Mouse (Mus musculus): ENCODE results near the gene Iqschfp. TPM values are rescaled to one million over a fixed set of nuclear protein-coding genes. Genes with fewer than 3 reads are reported as not detected.

Iqschfp gene
- total and polyA plus RNA-seq, 2 experiments from 2014 or later, result 2.7 to 5.6 TPM

GRCm38 (mm10) chr3:68494296-68495095 lies 602.5 kb downstream of the Iqschfp start:
- Histone ChIP-seq H3K4me3 (ENCODE audit: low read length) (peak overlapping the region; percentile 62), H3K27ac (peak overlapping the region; percentile 68), H3K27me3 (ENCODE audit: insufficient read depth, low read length) (no peaks in the 10 kb centered on the region), H3K9ac (replicated peaks; ENCODE audit: low read length) (peak overlapping the region; percentile 67), H3K4me1 (ENCODE audit: insufficient read depth, low read length) (peaks cover 5% of the 10 kb centered on the region; the same call in 1 of the 2 replicates), H3K9me3 (ENCODE audit: low read length) (no peaks in the 10 kb centered on the region), H3K36me3 (ENCODE audit: insufficient read depth, low read length) (no peaks in the 10 kb centered on the region), H3K4me2 (ENCODE audit: low read depth, low read length) (peak overlapping the region; percentile 91)
- ATAC-seq (peak; percentile 43), DNase-seq (ENCODE audit: low spot score) (peak; percentile 38)
- no peak; the same call in 1 of the 2 replicates for TF ChIP-seq CTCF (IDR thresholded peaks at IDR 0.05; ENCODE audit: low read depth)
- under 1% methylated on average over 68 of the region's 68 CpGs for WGBS

- no peaks in the 10 kb centered on the region for H3K27me3 ChIP-seq (ENCODE audit: insufficient read depth, low read length)
- no peaks in the 10 kb centered on the region for H3K9me3 ChIP-seq (ENCODE audit: low read length)
- peak overlapping the region; percentile 62 for H3K4me3 ChIP-seq (ENCODE audit: low read length)
- H3K4me1 ChIP-seq (ENCODE audit: insufficient read depth, low read length), result peaks cover 5% of the 10 kb centered on the region; the same call in 1 of the 2 replicates
- WGBS, result under 1% methylated on average over 38 of the region's 38 CpGs
- H3K4me2 ChIP-seq (ENCODE audit: low read depth, low read length), result peak overlapping the region; percentile 91
- no peak for TF ChIP-seq CTCF (IDR thresholded peaks at IDR 0.05; ENCODE audit: low read depth)
- no peaks in the 10 kb centered on the region for H3K36me3 ChIP-seq (ENCODE audit: insufficient read depth, low read length)
- DNase-seq (ENCODE audit: low spot score) (peak; percentile 56), ATAC-seq (peak; percentile 62)
- H3K27ac ChIP-seq, result peak overlapping the region; percentile 68
- peak overlapping the region; percentile 67 for H3K9ac ChIP-seq (replicated peaks; ENCODE audit: low read length)
Measured at GRCm38 (mm10) chr3:68495096-68495735, 603.2 kb downstream of the Iqschfp start.

DNA sequence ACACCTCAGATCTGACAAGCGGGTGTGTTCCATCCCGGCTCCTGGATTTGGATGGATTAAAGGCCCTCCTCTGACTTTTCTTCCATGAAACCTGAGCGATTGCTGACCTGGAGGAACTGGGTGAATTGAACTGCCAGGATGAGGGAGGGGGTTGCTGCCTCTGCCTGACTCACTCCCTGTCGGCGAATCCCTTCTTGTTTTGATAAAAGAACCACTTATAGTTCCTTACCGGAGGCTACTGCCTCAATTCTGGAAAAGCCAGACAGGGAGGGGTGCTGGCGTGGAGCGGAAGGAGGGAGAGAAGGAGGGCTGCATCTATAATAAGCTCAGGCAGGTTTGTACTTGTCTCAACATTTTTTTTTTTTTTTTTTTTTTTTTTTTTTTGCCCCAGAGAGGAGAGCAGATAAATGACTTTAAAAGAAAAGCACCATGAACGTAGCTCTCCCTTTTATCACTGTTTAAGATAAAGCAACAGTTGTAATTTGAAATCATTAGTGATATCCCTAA lies 603.8 kb downstream of the Iqschfp start:
- peak overlapping the region; percentile 62 for H3K4me3 ChIP-seq (ENCODE audit: low read length)
- H3K36me3 ChIP-seq (ENCODE audit: insufficient read depth, low read length), result no peaks in the 10 kb centered on the region
- under 1% methylated on average over 9 of the region's 9 CpGs for WGBS
- H3K9me3 ChIP-seq (ENCODE audit: low read length), result no peaks in the 10 kb centered on the region
- no peak for TF ChIP-seq CTCF (IDR thresholded peaks at IDR 0.05; ENCODE audit: low read depth)
- ATAC-seq (peak; percentile 12; the same call in 1 of the 2 replicates), DNase-seq (ENCODE audit: low spot score) (peak; percentile 15)
- H3K4me1 ChIP-seq (ENCODE audit: insufficient read depth, low read length), result peaks cover 5% of the 10 kb centered on the region; the same call in 1 of the 2 replicates
- H3K4me2 ChIP-seq (ENCODE audit: low read depth, low read length), result peak overlapping the region; percentile 91
- no peaks in the 10 kb centered on the region for H3K27me3 ChIP-seq (ENCODE audit: insufficient read depth, low read length)
- H3K9ac ChIP-seq (replicated peaks; ENCODE audit: low read length), result peak overlapping the region; percentile 67
- H3K27ac ChIP-seq, result peak overlapping the region; percentile 68

DNA sequence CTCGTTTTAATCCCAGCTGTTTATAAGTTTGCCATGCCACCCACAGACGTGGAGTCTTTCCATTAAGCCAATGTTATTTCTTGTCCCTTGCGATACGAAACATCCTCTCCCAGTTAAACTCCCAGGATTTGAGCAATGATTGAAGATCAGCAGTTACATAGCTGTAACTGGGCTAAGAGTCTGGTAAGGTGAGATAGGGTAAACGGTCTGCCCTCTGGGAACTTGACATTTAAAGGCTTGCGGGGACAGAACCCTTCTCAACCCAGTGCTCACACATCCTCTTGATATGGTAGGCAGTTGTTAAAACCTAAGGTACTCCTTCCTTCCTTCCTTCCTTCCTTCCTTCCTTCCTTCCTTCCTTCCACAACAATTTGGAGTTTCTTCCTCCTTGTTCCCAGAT lies 604.5 kb downstream of the Iqschfp start:
- no peaks in the 10 kb centered on the region for H3K27me3 ChIP-seq (ENCODE audit: insufficient read depth, low read length)
- no peak overlapping the region for H3K4me3 ChIP-seq (ENCODE audit: low read length)
- TF ChIP-seq CTCF (IDR thresholded peaks at IDR 0.05; ENCODE audit: low read depth), result no peak
- DNase-seq (ENCODE audit: low spot score), result no peak
- no peaks in the 10 kb centered on the region for H3K9me3 ChIP-seq (ENCODE audit: low read length)
- ATAC-seq, result no peak
- peak overlapping the region; percentile 91 for H3K4me2 ChIP-seq (ENCODE audit: low read depth, low read length)
- H3K4me1 ChIP-seq (ENCODE audit: insufficient read depth, low read length), result peaks cover 5% of the 10 kb centered on the region; the same call in 1 of the 2 replicates
- H3K27ac ChIP-seq, result no peak overlapping the region
- H3K9ac ChIP-seq (replicated peaks; ENCODE audit: low read length), result no peak overlapping the region; the same call in 1 of the 2 replicates
- no peaks in the 10 kb centered on the region for H3K36me3 ChIP-seq (ENCODE audit: insufficient read depth, low read length)
- WGBS, result 57% methylated on average over 6 of the region's 6 CpGs

DNA sequence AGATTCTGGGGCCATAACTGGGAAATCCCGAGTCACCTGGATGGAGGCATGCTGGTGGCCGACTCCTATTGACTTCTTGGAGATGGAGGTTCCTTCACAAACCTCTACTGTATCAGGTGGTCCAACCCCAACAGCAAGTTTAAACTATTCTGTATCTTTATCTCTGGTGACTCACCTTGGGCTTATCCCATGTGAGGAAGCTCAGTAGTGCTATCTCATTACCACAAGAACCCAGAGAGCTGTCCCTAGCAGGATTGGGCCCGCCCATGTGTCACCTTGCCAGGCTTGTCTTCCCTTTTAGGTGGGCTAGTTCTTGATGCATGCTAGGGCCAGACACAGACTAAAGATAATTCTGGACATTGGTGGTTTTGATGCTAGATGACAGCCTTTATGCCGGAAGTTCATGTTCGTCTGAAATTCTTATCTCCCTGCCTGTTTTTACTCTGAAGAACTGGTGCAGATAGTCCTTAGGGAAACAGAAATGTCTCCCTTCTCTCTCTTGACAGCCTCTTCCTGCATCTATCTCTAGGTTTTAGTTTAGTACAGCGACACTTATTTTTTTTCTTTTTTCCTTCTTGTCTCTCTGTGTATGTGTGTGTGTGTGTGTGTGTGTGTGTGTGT lies 607.6 kb downstream of the Iqschfp start:
- no peak overlapping the region for H3K9ac ChIP-seq (replicated peaks; ENCODE audit: low read length)
- peaks cover 5% of the 10 kb centered on the region; the same call in 1 of the 2 replicates for H3K4me1 ChIP-seq (ENCODE audit: insufficient read depth, low read length)
- ATAC-seq (no peak), DNase-seq (ENCODE audit: low spot score) (no peak)
- TF ChIP-seq CTCF (IDR thresholded peaks at IDR 0.05; ENCODE audit: low read depth), result no peak
- no peak overlapping the region for H3K27ac ChIP-seq
- H3K4me3 ChIP-seq (ENCODE audit: low read length), result no peak overlapping the region
- no peak overlapping the region for H3K4me2 ChIP-seq (ENCODE audit: low read depth, low read length)
- H3K27me3 ChIP-seq (ENCODE audit: insufficient read depth, low read length), result no peaks in the 10 kb centered on the region
- H3K9me3 ChIP-seq (ENCODE audit: low read length), result no peaks in the 10 kb centered on the region
- H3K36me3 ChIP-seq (ENCODE audit: insufficient read depth, low read length), result no peaks in the 10 kb centered on the region
- 87% methylated on average over 6 of the region's 6 CpGs for WGBS

DNA sequence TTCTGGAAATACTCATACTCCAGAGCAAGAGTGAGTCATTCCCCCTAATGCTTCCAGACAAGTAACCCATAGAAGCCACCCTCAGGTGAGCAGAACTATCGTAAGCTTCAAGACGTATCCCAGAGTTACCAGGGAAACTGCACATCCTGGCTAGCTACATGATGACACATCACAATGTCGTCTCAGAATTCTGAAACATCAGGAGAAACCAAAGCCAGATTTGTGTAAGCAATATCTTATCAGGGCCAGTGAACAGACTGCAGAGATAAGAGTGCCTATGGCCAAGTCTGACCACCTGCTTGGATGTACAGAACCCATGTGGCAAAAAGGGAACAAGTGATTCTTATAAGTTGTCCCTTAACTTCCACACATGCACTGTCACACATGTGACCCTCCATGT lies 612.8 kb downstream of the Iqschfp start:
- WGBS, result 85% methylated on average over 3 of the region's 3 CpGs
- DNase-seq (ENCODE audit: low spot score) (no peak), ATAC-seq (no peak)
- H3K36me3 ChIP-seq (ENCODE audit: insufficient read depth, low read length), result no peaks in the 10 kb centered on the region
- H3K9me3 ChIP-seq (ENCODE audit: low read length), result no peaks in the 10 kb centered on the region
- H3K27me3 ChIP-seq (ENCODE audit: insufficient read depth, low read length), result no peaks in the 10 kb centered on the region
- H3K9ac ChIP-seq (replicated peaks; ENCODE audit: low read length), result no peak overlapping the region
- no peak for TF ChIP-seq CTCF (IDR thresholded peaks at IDR 0.05; ENCODE audit: low read depth)
- no peak overlapping the region for H3K4me3 ChIP-seq (ENCODE audit: low read length)
- no peaks in the 10 kb centered on the region for H3K4me1 ChIP-seq (ENCODE audit: insufficient read depth, low read length)
- no peak overlapping the region for H3K27ac ChIP-seq
- no peak overlapping the region for H3K4me2 ChIP-seq (ENCODE audit: low read depth, low read length)
